In the genomic region with DNA sequence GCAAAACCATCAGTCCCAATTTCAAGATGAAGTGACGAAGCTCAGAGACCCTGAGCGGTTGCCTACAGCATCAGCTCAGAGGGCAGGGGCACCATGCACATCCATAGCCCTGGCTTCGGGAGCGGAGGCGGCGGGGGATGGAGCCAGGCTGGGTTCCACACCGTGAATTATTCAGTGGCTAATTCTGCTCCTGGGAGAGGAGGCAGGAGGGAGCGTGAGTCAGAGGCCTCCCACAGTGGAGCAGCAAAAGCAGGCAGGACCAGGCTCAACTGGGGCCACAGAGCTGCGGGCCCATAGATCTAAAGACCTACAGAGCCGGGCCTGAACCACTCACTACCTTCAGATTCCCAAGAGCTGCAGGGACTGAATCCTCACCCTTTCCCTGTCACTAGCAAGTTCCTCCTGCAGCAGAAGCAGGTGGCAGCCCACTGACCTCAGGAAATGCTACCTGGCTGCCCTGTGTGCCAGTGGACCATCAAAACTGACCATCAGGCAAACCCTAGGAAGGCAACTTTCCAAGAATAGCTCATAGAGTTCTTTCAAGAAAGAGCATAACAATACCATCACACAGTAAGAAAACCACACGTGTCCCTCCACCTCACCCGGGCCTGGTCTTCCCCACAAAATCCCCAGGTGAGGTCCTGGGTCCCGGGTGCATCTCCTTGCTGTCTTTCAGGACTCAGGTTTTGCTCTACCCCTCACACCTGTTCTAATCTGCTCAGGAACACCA, we compare ENCODE assay signal across 8 mouse cellular contexts. TPM values are rescaled to one million over a fixed set of nuclear protein-coding genes. Genes with fewer than 3 reads are reported as not detected.
DNase-seq lines count a peak whose midpoint lies in the region; ATAC-seq and TF ChIP-seq lines count a peak whose summit lies in the region.

No protein-coding gene starts in this region.

- peaks cover 71% of the 10 kb centered on the region for H3K4me1 ChIP-seq in heart, embryonic 15.5 days (replicated peaks)
- H3K4me1 ChIP-seq in heart, adult 2 months (ENCODE audit: control insufficient read depth, insufficient read depth, low read length): peaks cover 5% of the 10 kb centered on the region
- peaks cover 20% of the 10 kb centered on the region for H3K4me1 ChIP-seq in cerebellum, adult 2 months (ENCODE audit: control insufficient read depth, insufficient read depth, low read length)
- H3K4me1 ChIP-seq in hindbrain, embryonic 16.5 days (ENCODE audit: control insufficient read depth, insufficient read depth, low read depth, low read length): peaks cover 49% of the 10 kb centered on the region
- H3K4me1 ChIP-seq in midbrain, embryonic 14.5 days (ENCODE audit: control insufficient read depth, insufficient read depth, low read length): peaks cover 44% of the 10 kb centered on the region

- no peaks in the 10 kb centered on the region for H3K79me2 ChIP-seq in heart, adult 2 months (replicated peaks; ENCODE audit: control insufficient read depth, insufficient read depth, low read length)

- no peak for TF ChIP-seq EP300 in heart, adult 2 months (IDR thresholded peaks at IDR 0.05; ENCODE audit: insufficient read depth, low read depth, low read length)

- DNase-seq in heart, adult 2 months: no peak
- peak; percentile 62 for DNase-seq in 3T3-L1 (ENCODE audit: low read depth, low spot score)
- DNase-seq in cerebellum, adult 2 months: peak; percentile 71 to 78
- peak; percentile 53 for DNase-seq in midbrain, embryonic 14.5 days
- no peak for DNase-seq in urinary bladder, postnatal 4 days (ENCODE audit: low spot score in 2 of 2)
- DNase-seq in thymus, postnatal 25 days: no peak

- peak overlapping the region; percentile 87 for H3K4me2 ChIP-seq in heart, embryonic 15.5 days
- H3K4me2 ChIP-seq in hindbrain, embryonic 16.5 days (ENCODE audit: low read length): peak overlapping the region; percentile 79
- peak overlapping the region; percentile 100 for H3K4me2 ChIP-seq in midbrain, embryonic 14.5 days (ENCODE audit: low read length)

- H3K27ac ChIP-seq in heart, embryonic 15.5 days: peak overlapping the region; percentile 88
- H3K27ac ChIP-seq in heart, adult 2 months: no peak overlapping the region
- peak overlapping the region; percentile 78 for H3K27ac ChIP-seq in cerebellum, adult 2 months (ENCODE audit: insufficient read depth, low read length)
- peak overlapping the region; percentile 95 for H3K27ac ChIP-seq in hindbrain, embryonic 16.5 days (ENCODE audit: low read depth, low read length)
- peak overlapping the region; percentile 96 for H3K27ac ChIP-seq in midbrain, embryonic 14.5 days (replicated peaks; ENCODE audit: low read depth, low read length)

- no peak for TF ChIP-seq CTCF in heart, adult 2 months (IDR thresholded peaks at IDR 0.05)
- TF ChIP-seq CTCF in cerebellum, adult 2 months (IDR thresholded peaks at IDR 0.05; ENCODE audit: borderline replicate concordance, insufficient read depth, low read depth, low read length): no peak

- peak overlapping the region; percentile 94 for H3K9ac ChIP-seq in heart, embryonic 15.5 days
- H3K9ac ChIP-seq in heart, adult 2 months (ENCODE audit: low read depth, low read length): no peak overlapping the region
- peak overlapping the region; percentile 99 for H3K9ac ChIP-seq in hindbrain, embryonic 16.5 days (ENCODE audit: low read depth, low read length)
- peak overlapping the region; percentile 100 for H3K9ac ChIP-seq in midbrain, embryonic 14.5 days (replicated peaks; ENCODE audit: low read length)

- intact Hi-C loops in heart, adult 2 months (cut with DNase I): loop anchor here (10.0 kb wide), 1 partner anchor 178 kb away; no protein-coding TSS in a partner anchor

- no peaks in the 10 kb centered on the region for H3K27me3 ChIP-seq in heart, embryonic 15.5 days
- no peaks in the 10 kb centered on the region for H3K27me3 ChIP-seq in heart, adult 2 months (ENCODE audit: control insufficient read depth, insufficient read depth, low read length)
- H3K27me3 ChIP-seq in cerebellum, adult 2 months (ENCODE audit: control insufficient read depth, insufficient read depth, low read length): no peaks in the 10 kb centered on the region
- no peaks in the 10 kb centered on the region for H3K27me3 ChIP-seq in hindbrain, embryonic 16.5 days (replicated peaks; ENCODE audit: control insufficient read depth, insufficient read depth, low read length)
- H3K27me3 ChIP-seq in midbrain, embryonic 14.5 days (ENCODE audit: control insufficient read depth, insufficient read depth, low read length): no peaks in the 10 kb centered on the region

- H3K4me3 ChIP-seq in heart, embryonic 15.5 days: peak overlapping the region; percentile 78
- H3K4me3 ChIP-seq in heart, adult 2 months: no peak overlapping the region
- peak overlapping the region; percentile 97 for H3K4me3 ChIP-seq in cerebellum, adult 2 months (replicated peaks; ENCODE audit: insufficient read depth, low read depth, low read length)
- H3K4me3 ChIP-seq in hindbrain, embryonic 16.5 days (ENCODE audit: low read length): peak overlapping the region; percentile 93
- H3K4me3 ChIP-seq in midbrain, embryonic 14.5 days (replicated peaks; ENCODE audit: low read depth, low read length): peak overlapping the region; percentile 99

- no peak for ATAC-seq in heart, embryonic 15.5 days (replicated peaks; ENCODE audit: insufficient number of reproducible peaks, insufficient read depth, low FRiP score, low read depth)
- no peak for ATAC-seq in hindbrain, embryonic 16.5 days
- no peak for ATAC-seq in midbrain, embryonic 14.5 days (ENCODE audit: low FRiP score, low TSS enrichment)

- H3K36me3 ChIP-seq in heart, embryonic 15.5 days: no peaks in the 10 kb centered on the region
- H3K36me3 ChIP-seq in heart, adult 2 months (ENCODE audit: control insufficient read depth, insufficient read depth, low read length): no peaks in the 10 kb centered on the region
- H3K36me3 ChIP-seq in hindbrain, embryonic 16.5 days (ENCODE audit: control insufficient read depth, insufficient read depth, low read length): no peaks in the 10 kb centered on the region
- peaks cover 20% of the 10 kb centered on the region for H3K36me3 ChIP-seq in midbrain, embryonic 14.5 days (ENCODE audit: control insufficient read depth, insufficient read depth, low read length)

- no peak for TF ChIP-seq POLR2A in heart, adult 2 months (IDR thresholded peaks at IDR 0.05; ENCODE audit: insufficient read depth, low read depth, low read length)
- no peak for TF ChIP-seq POLR2A in cerebellum, adult 2 months (IDR thresholded peaks at IDR 0.05; ENCODE audit: borderline replicate concordance, insufficient read depth, low read length)

- 55% methylated on average over 13 of the region's 13 CpGs for WGBS in heart, embryonic 15.5 days
- 73% methylated on average over 13 of the region's 13 CpGs for WGBS in heart, adult 2 months
- WGBS in cerebellum, adult 2 months: 15% methylated on average over 13 of the region's 13 CpGs
- 24% methylated on average over 13 of the region's 13 CpGs for WGBS in hindbrain, embryonic 16.5 days
- 23% methylated on average over 13 of the region's 13 CpGs for WGBS in midbrain, embryonic 14.5 days

- no peaks in the 10 kb centered on the region for H3K9me3 ChIP-seq in heart, embryonic 15.5 days (replicated peaks)
- H3K9me3 ChIP-seq in hindbrain, embryonic 16.5 days (ENCODE audit: control insufficient read depth, low read length): no peaks in the 10 kb centered on the region
- no peaks in the 10 kb centered on the region for H3K9me3 ChIP-seq in midbrain, embryonic 14.5 days (ENCODE audit: control insufficient read depth, low read length)

RNA-seq across cellular contexts. Expression of gene Ttyh3, which starts 1.6 kb away (rescaled TPM):
- polyA plus RNA-seq in heart, embryonic 15.5 days (2015; fragmentation: Nextera tagmentation; extraction: Ambion mirVana): 20.3 and 28.9 TPM in 2 replicates
- 10 to 100 TPM; 10.6 to 11.0 TPM for total RNA-seq in heart, adult 2 months (2021)
- polyA plus RNA-seq in heart, adult 2 months (2012; rRNA removed): 13.9 and 14.6 TPM in 2 replicates
- polyA plus RNA-seq in cerebellum, adult 2 months (2012; rRNA removed): 86.0 and 96.1 TPM in 2 replicates
- 56.0 and 68.9 TPM in 2 replicates for polyA plus RNA-seq in hindbrain, embryonic 16.5 days (2015; fragmentation: Nextera tagmentation; extraction: Ambion mirVana)
- polyA plus RNA-seq in midbrain, embryonic 14.5 days (2014; fragmentation: Nextera tagmentation; extraction: Ambion mirVana): 72.1 and 86.7 TPM in 2 replicates

RNA-seq across cellular contexts. Expression of gene Lfng, which starts 40.1 kb away (rescaled TPM):
- 5.0 and 7.9 TPM in 2 replicates for polyA plus RNA-seq in heart, embryonic 15.5 days (2015; fragmentation: Nextera tagmentation; extraction: Ambion mirVana)
- 10 to 100 TPM in 1 of 2 experiments, 1 to 10 TPM in 1; 7.4 to 11.5 TPM for total RNA-seq in heart, adult 2 months (2021)
- polyA plus RNA-seq in heart, adult 2 months (2012; rRNA removed): 18.4 and 23.1 TPM in 2 replicates
- polyA plus RNA-seq in cerebellum, adult 2 months (2012; rRNA removed): 48.7 and 53.4 TPM in 2 replicates
- 27.1 and 30.2 TPM in 2 replicates for polyA plus RNA-seq in hindbrain, embryonic 16.5 days (2015; fragmentation: Nextera tagmentation; extraction: Ambion mirVana)
- polyA plus RNA-seq in midbrain, embryonic 14.5 days (2014; fragmentation: Nextera tagmentation; extraction: Ambion mirVana): 20.5 and 25.2 TPM in 2 replicates

RNA-seq across cellular contexts. Expression of gene Iqce, which starts 55.0 kb away (rescaled TPM):
- 8.2 and 10.0 TPM in 2 replicates for polyA plus RNA-seq in heart, embryonic 15.5 days (2015; fragmentation: Nextera tagmentation; extraction: Ambion mirVana)
- 1 to 10 TPM; 3.7 to 7.1 TPM for total RNA-seq in heart, adult 2 months (2021)
- polyA plus RNA-seq in heart, adult 2 months (2012; rRNA removed): 5.8 TPM in 2 replicates
- polyA plus RNA-seq in cerebellum, adult 2 months (2012; rRNA removed): 33.7 and 40.1 TPM in 2 replicates
- polyA plus RNA-seq in hindbrain, embryonic 16.5 days (2015; fragmentation: Nextera tagmentation; extraction: Ambion mirVana): 27.9 and 28.6 TPM in 2 replicates
- polyA plus RNA-seq in midbrain, embryonic 14.5 days (2014; fragmentation: Nextera tagmentation; extraction: Ambion mirVana): 22.9 and 25.0 TPM in 2 replicates

RNA-seq across cellular contexts. Expression of gene Brat1, which starts 57.6 kb away (rescaled TPM):
- polyA plus RNA-seq in heart, embryonic 15.5 days (2015; fragmentation: Nextera tagmentation; extraction: Ambion mirVana): 12.2 and 16.9 TPM in 2 replicates
- 1 to 10 TPM; 6.4 to 8.2 TPM for total RNA-seq in heart, adult 2 months (2021)
- polyA plus RNA-seq in heart, adult 2 months (2012; rRNA removed): 11.0 and 13.2 TPM in 2 replicates
- polyA plus RNA-seq in cerebellum, adult 2 months (2012; rRNA removed): 23.8 and 24.1 TPM in 2 replicates
- polyA plus RNA-seq in hindbrain, embryonic 16.5 days (2015; fragmentation: Nextera tagmentation; extraction: Ambion mirVana): 24.3 and 27.4 TPM in 2 replicates
- 18.3 and 19.0 TPM in 2 replicates for polyA plus RNA-seq in midbrain, embryonic 14.5 days (2014; fragmentation: Nextera tagmentation; extraction: Ambion mirVana)

Comparison
In these comparisons a context has a peak if more than half of its experiments do, and no peak if none do; other contexts are left out.
1. DNase-seq: peak in 3T3-L1 (single experiment), cerebellum, adult 2 months (2 of 2) and midbrain, embryonic 14.5 days (single experiment); none in heart, adult 2 months (0 of 2), urinary bladder, postnatal 4 days (0 of 2) and thymus, postnatal 25 days (single experiment).
2. Peak in every context shown above with its lines, with median percentiles within 50 percentile points of each other: H3K4me2 ChIP-seq.